Mouse (Mus musculus) heart, postnatal 0 days (tissue): ENCODE measurements at regions not wholly inside any gene's neighbourhood (a gene's known extent, or its start where the extent isn't known, plus 50 kb on each side); places are given as distances from the start of the nearest gene placed in this dataset.

ENCODE experiments used
- CTCF ChIP-seq: IDR thresholded peaks from 2 replicates; pipeline ENCODE4 v1.5.1; 2016; ENCODE audit warnings: antibody characterized with exemption, control low read depth, low read depth
- EP300 ChIP-seq: IDR thresholded peaks from 2 replicates; pipeline ENCODE4 v1.6.1; 2016; ENCODE audit warnings: antibody characterized with exemption, low read depth

DNA sequence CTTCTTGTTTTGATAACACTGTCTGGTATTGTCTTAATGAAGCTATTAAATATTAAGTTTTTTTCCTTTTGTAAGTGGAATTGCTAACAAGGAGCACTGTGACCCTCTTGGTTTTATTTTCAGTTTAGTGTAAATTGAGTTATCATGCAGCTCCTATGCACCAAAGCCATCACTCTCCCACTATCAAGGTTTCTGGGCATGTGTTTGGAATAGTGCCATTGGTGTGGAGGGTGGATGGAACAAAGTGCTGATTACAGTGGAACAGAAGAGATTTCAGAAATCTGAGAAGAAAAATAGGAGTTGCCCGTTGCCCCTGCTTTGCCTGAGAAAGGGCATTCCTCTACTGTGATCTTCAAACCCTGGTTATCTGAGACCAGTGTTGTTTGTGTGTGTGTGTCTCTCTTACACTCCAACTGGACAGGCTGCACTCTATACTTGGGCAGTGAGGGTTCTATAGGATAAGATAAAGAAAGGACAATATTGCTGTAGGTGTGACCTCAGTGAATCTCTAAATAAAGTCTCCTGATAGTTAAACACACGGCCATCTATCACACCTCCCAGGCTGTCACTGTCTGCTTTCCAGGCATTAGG, 414.3 kb upstream of the Nr2f2 start:
- TF ChIP-seq CTCF (no peak), EP300 (no peak)
